Mouse (Mus musculus) embryo, embryonic 10 days (tissue): ENCODE results near the gene Pemt.
A peak's percentile ranks its signal among the peaks of the same experiment; 100 is the strongest.
"Not testable (repeated sequence)": the region's sequence is repeated elsewhere in the genome, so short reads cannot be mapped to it uniquely, and the experiment has no call there.

Experiments
- DNase-seq: peaks from one replicate; pipeline ENCODE4 v3.0.0-alpha.2; 2015; ENCODE audit warnings: low spot score

Pemt gene

DNA sequence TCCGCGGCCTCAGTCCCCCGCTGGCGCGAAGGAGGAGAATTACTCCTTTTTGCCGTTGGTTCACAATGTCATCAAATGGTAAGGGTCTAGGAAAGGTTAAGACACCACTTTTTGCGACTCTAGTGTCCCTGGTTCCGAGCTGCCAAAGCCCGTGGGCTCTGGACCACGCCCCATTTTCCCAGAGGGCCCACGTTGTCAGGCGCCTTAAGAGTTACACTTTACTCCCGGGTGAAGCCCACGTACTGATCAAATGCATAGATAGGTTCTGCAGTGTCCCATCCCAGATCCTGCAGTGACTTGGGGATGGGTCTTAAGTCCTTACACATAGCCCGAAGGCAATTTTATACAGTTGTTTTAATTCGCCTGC lies 97.9 kb downstream of the Pemt start:
- DNase-seq = no peak

DNA sequence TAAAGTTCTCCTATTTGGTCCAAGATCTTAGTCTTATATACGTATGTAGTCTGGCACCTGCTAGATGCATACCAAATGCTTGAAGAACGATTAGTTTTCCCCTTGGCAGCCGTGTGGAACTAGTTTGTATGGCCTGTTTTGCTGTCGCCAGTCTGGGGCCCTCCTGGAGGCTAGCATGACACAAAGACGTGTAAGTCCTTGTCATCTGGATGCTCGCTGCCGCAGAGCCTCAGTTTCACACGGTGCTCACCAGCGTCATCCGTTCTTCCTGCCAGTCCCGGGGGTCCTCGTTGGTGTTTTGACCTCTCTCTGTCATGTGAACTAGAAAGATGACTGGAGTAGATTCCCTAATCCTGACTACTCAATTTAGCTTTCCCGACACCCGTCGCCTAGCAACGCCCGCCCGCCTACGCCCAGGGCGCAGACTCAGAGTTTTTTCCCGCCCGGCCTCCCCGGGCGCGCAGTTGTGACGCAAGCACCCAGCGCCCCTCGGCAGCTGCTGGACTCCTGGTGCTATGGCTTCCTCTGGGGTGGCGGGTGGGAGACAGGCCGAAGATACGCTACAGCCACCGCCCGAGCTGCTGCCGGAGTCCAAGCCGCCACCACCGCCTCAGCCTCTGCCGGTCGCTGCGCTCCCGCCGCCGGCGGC lies 98.4 kb downstream of the Pemt start, which contains the start of gene Med9:
Gene Med9 (plus strand): TSS at position 455 of the 649 bp plus-strand sequence.
- peak; percentile 96 for DNase-seq

DNA sequence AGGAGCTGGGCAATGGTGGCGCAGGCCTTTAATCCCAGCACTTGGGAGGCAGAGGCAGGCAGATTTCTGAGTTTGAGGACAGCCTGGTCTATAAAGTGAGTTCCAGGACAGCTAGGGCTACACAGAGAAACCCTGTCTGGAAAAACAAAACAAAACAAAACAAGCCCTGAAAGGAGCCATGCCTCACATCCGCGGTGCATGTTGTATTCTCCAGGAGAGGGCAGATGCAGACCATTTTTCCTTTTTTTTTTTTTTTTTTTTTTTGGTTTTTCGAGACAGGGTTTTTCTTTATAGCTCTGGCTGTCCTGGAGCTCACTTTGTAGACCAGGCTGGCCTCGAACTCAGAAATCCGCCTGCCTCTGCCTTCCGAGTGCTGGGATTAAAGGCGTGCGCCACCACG lies 101.4 kb downstream of the Pemt start:
- DNase-seq = not testable (repeated sequence)

DNA sequence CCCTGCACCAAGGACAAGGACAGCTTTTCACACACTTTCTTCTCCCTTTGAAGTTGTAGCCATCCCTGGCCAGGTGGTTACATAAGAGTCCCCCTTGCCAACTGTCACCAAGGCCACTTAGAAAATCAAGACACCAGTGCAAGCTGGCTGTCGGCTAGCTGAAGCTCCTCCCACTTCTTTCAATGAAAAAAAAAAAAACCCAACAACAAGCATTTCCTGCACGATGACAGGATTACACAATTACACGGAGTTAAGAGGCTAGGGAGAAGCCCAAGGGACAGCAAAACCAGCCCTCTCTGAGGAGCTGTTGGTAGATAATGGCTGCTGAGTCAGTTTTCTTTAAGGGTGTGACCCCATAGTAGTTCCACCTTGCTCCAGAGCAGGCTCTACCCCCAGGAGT lies 104.9 kb downstream of the Pemt start:
- no peak for DNase-seq

DNA sequence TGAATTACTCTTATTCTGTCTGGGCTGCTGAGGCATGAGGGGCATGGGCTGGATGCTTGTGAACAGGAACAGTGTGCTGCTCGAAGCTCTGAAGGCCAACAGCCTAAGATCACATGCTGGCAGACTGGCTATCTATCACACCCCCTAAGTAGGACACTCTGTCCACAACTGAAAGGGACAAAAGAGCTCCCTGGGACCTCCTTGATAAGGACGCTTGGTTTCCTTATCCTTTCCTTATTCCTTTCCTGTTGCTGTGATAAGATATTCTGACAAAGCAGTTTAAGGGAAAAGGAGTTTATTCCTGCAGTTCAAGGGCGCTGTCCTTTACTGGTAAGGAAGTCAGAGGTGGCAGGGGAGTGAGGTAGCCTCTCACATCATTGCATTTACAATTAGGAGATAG lies 105.6 kb downstream of the Pemt start:
- DNase-seq = no peak

DNA sequence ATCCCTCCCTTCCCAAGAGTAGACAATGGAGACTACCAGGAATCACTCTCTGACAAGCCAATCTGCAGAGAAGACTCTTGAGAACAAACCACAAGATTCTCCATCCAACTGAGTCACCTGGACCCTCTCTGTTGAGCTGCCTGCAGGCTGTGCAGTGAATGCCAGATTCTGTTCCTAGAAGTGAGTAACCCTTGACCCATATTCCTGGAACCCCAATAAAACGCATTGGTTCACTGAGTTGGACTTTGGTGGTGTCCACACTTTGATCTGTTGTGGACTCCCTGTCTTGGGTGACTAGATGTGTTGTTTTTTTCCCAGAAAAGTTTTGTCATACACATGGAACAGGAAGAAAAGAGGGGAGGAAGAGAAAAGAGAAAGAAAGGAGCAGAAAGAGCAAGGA lies 106.5 kb downstream of the Pemt start:
- no peak for DNase-seq

DNA sequence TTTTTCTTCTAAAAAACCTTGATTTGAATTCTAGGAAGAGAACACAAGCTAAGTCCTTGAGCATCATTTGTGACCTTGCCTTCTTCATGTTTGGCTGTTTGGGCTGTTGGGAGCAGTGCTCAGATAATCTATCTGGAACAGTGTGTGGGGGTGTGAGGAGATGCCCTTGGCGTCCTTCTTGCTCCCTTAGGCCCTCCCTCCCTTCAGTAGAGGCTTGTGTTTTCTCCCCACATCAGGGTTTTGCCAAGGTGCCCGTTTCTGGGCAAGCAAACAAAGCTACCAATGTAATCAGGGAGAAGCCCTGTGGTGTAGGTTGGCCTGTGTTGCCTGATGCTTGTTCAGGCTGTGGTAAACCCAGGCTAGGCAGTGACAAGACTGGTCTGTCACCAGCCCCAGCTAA lies 108.7 kb downstream of the Pemt start:
- DNase-seq = no peak

DNA sequence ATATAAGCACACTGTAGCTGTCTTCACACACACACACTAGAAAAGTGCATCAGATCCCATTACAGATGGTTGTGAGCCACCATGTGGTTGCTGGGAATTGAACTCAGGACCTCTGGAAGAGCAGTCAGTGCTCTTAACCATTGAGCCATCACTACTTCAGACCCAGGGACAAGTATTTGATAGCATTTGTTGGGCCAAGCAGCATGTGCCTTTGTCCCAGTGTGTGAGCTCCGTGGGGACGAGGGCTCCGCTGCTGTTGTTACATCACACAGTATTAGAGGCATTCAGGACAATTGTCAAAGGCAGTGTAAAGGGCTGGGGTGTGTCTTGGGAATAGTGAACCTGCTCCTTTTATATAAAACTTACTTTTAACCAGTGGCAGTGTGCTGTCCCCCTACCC lies 109.3 kb downstream of the Pemt start:
- no peak for DNase-seq

DNA sequence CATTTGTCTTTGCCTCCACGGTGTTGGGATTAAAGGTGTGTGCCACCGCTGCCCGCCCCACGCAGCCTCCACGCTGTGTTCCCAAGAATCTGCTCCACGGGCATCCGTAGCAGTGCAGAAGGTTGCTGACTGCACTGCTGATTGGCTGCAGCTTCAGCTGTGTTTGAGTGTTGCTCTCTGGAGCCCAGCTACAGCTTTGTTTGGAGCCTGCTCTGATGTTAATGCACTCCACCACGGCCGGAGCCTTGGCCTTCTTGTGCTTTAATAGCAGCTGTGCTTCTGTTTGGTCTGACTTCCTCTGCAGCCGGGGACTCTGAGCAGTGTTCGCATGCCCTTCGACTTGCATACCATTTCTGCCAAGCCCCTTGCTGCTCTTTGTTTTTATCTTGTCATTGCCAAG lies 112.3 kb downstream of the Pemt start:
- no peak for DNase-seq

DNA sequence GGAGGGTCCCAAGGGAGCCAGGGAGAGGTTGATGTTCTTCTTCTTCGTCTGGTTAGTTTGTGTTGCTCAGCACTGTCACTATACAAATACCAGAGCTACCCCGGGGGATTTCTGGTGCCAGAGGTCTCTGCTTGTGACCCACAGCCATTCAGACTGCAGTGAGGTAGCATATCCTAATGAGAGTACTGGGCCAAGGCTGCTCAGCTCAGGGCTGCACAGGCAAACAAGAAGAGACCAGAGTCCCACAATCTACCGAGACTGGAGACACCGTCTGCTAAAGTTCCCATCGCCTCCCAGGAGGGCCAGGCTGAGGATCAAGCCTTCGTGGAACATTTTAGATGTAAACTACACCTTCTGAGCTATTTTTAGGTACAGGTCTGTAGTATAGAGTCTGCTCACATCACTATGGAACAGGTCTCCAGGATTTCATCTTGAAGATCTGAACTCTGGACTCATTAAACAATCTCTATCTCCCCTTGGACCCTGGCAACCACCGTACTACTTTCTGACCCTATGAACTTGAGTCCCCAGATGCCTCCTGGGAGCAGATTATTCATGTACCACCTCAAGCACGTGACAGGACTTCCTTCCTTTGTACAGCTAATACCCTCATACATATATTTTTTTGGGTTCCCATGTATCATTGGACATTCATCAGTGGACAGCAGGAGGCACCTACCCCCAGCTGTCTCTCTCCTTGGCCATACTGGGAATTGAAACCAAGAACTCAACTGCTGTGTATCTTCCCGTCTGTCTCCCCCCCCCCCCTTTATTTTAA lies 113.5 kb downstream of the Pemt start:
- no peak for DNase-seq

DNA sequence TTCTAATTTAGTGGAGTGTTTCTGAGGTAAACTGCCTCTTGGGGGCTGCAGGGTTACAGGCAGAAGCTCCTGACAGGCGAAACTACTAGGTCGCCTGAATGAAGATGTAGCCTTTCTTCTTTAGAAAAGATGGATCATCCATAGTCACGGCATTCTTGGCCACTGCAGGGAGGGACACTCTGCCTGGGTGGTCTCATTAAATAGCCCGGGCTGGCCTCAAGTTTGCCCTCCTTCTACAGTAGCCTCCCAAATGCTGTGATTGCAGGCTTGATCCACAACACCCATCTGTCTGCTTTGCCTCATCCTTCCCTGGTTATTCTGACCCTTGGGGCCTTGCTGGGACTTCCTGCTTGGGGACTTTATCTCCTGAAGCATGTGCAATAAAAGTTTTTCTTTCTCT lies 116.3 kb downstream of the Pemt start:
- DNase-seq = no peak

DNA sequence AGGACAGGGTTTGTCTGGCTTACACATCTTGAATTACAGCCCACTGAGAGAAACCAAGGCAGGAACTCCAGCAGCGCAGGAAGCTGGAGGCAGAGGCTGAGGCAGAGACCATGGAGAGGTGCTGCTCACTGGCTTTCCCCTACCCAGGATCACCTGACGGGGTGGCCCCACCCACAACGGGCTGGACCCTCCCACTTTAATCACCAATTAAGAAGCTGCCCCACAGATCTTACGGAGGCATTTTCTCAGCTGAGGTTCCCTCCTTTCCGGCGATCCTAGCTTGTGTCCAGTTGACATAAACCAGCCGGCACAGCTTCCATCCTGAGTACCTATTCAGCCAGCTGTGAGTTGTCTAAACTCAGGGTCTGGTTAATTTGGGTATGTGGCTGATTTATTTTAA lies 125.0 kb downstream of the Pemt start:
- peak; percentile 26 for DNase-seq
